ENCODE assay signal across 9 mouse cellular contexts in the genomic region with DNA sequence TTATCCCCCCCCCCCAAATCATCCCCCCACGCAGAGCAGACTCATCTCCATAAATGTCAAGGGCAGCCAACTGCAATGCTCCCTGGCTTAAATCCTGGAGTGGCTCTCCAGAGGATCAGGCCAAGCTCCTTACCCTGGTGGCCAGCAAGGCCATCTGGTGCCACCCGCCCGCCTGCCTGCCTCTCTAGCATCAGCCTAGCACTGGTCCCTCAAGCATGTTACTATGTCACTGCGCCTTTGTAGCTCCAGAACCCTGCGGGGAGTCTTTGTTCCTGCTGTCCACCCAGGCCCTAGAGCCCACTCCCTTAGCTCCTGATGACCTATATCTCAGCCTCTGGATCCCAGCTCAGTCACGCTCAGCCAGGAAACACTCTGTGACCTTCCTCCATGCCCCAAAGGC. TPM values are rescaled to one million over a fixed set of nuclear protein-coding genes. Genes with fewer than 3 reads are reported as not detected.
DNase-seq lines count a peak whose midpoint lies in the region; ATAC-seq and TF ChIP-seq lines count a peak whose summit lies in the region.
"Had no signal": no experiment of that assay in that cellular context is flagged by ENCODE, and none has a peak within 500 bp of the region (broad histone marks: within the 10 kb centered on the region; RNA-seq: fewer than 3 reads in every experiment).

No protein-coding gene starts in this region.

- no peak for ATAC-seq in heart, embryonic 15.5 days (replicated peaks; ENCODE audit: insufficient number of reproducible peaks, insufficient read depth, low FRiP score, low read depth)
- ATAC-seq in midbrain, embryonic 14.5 days (ENCODE audit: low FRiP score, low TSS enrichment), result peak; percentile 50; the same call in 1 of the 2 replicates

- H3K27ac ChIP-seq in heart, embryonic 10.5 days, result peak overlapping the region; percentile 78
- peak overlapping the region; percentile 76 for H3K27ac ChIP-seq in bone marrow, adult 2 months (ENCODE audit: control insufficient read depth, insufficient read depth, low read depth, low read length, poor library complexity)
- H3K27ac ChIP-seq in heart, embryonic 15.5 days, result peak overlapping the region; percentile 97
- H3K27ac ChIP-seq in midbrain, embryonic 14.5 days (replicated peaks; ENCODE audit: low read depth, low read length), result peak overlapping the region; percentile 63

- intact Hi-C loops in heart, postnatal 25 days (cut with DNase I), result no loop called here

- no peaks in the 10 kb centered on the region for H3K9me3 ChIP-seq in heart, embryonic 10.5 days
- no peaks in the 10 kb centered on the region for H3K9me3 ChIP-seq in heart, embryonic 15.5 days (replicated peaks)
- H3K9me3 ChIP-seq in midbrain, embryonic 14.5 days (ENCODE audit: control insufficient read depth, low read length), result no peaks in the 10 kb centered on the region

- WGBS in heart, embryonic 10.5 days, result 71% methylated on average over 6 of the region's 6 CpGs
- 62% methylated on average over 6 of the region's 6 CpGs for WGBS in bone marrow, adult 2 months
- WGBS in heart, embryonic 15.5 days, result 74% methylated on average over 6 of the region's 6 CpGs
- WGBS in midbrain, embryonic 14.5 days, result 36% methylated on average over 6 of the region's 6 CpGs

- DNase-seq in heart, embryonic 10.5 days (ENCODE audit: low spot score), result no peak
- DNase-seq in heart, postnatal 25 days (ENCODE audit: low spot score), result no peak
- peak; percentile 53 for DNase-seq in midbrain, embryonic 14.5 days
- no peak for DNase-seq in embryo, embryonic 10 days (ENCODE audit: low spot score)
- DNase-seq in right cerebral cortex, adult 2 months (ENCODE audit: low spot score in 2 of 2), result no peak
- no peak for DNase-seq in frontal cortex, postnatal 36 days (ENCODE audit: low spot score in 2 of 2)
- DNase-seq: layer of hippocampus, postnatal 36 days had no signal

- H3K9ac ChIP-seq in heart, embryonic 15.5 days, result peak overlapping the region; percentile 6; the same call in 1 of the 2 replicates
- H3K9ac ChIP-seq in midbrain, embryonic 14.5 days (replicated peaks; ENCODE audit: low read length), result no peak overlapping the region; the same call in 1 of the 2 replicates

- peaks cover 97% of the 10 kb centered on the region for H3K4me1 ChIP-seq in heart, embryonic 10.5 days
- H3K4me1 ChIP-seq in bone marrow, adult 2 months (ENCODE audit: control insufficient read depth, insufficient read depth, low read length), result peaks cover 32% of the 10 kb centered on the region
- H3K4me1 ChIP-seq in heart, embryonic 15.5 days (replicated peaks), result peaks cover 89% of the 10 kb centered on the region
- peaks cover 46% of the 10 kb centered on the region for H3K4me1 ChIP-seq in midbrain, embryonic 14.5 days (ENCODE audit: control insufficient read depth, insufficient read depth, low read length)

- TF ChIP-seq POLR2A in bone marrow, adult 2 months (IDR thresholded peaks at IDR 0.05; ENCODE audit: borderline replicate concordance, control insufficient read depth, low read depth, low read length), result no peak

- no peaks in the 10 kb centered on the region for H3K27me3 ChIP-seq in heart, embryonic 10.5 days (ENCODE audit: insufficient read depth, poor library complexity, severe bottlenecking)
- H3K27me3 ChIP-seq in heart, embryonic 15.5 days, result no peaks in the 10 kb centered on the region
- H3K27me3 ChIP-seq in midbrain, embryonic 14.5 days (ENCODE audit: control insufficient read depth, insufficient read depth, low read length), result no peaks in the 10 kb centered on the region

- no peak overlapping the region for H3K4me3 ChIP-seq in heart, embryonic 10.5 days
- no peak overlapping the region for H3K4me3 ChIP-seq in bone marrow, adult 2 months (replicated peaks; ENCODE audit: control insufficient read depth, low read depth, low read length)
- H3K4me3 ChIP-seq in heart, embryonic 15.5 days, result no peak overlapping the region
- no peak overlapping the region for H3K4me3 ChIP-seq in midbrain, embryonic 14.5 days (replicated peaks; ENCODE audit: low read depth, low read length)

- peaks cover 33% of the 10 kb centered on the region for H3K36me3 ChIP-seq in heart, embryonic 10.5 days
- H3K36me3 ChIP-seq in heart, embryonic 15.5 days, result 0 out of 2 replicates have a peak, but pooled peaks cover 11% of the 10 kb centered on the region
- no peaks in the 10 kb centered on the region for H3K36me3 ChIP-seq in midbrain, embryonic 14.5 days (ENCODE audit: control insufficient read depth, insufficient read depth, low read length)

- no peak overlapping the region for H3K4me2 ChIP-seq in heart, embryonic 15.5 days
- H3K4me2 ChIP-seq in midbrain, embryonic 14.5 days (ENCODE audit: low read length), result no peak overlapping the region

- no peak for TF ChIP-seq CTCF in bone marrow, adult 2 months (IDR thresholded peaks at IDR 0.05; ENCODE audit: control insufficient read depth, insufficient read depth, low read length)

RNA-seq across cellular contexts. Expression of gene Vps37b, which starts 7.4 kb away (rescaled TPM):
- 54.0 and 61.4 TPM in 2 replicates for polyA plus RNA-seq in heart, embryonic 10.5 days (2016; fragmentation: Nextera tagmentation; extraction: Ambion mirVana)
- 10 to 100 TPM; 18.2 to 18.6 TPM for total RNA-seq in heart, postnatal 25 days (2021)
- 11.3 and 26.1 TPM in 2 replicates for polyA plus RNA-seq in bone marrow, adult 2 months (2011; ENCODE audit: insufficient read depth, insufficient read length, low replicate concordance, missing spikeins)
- polyA plus RNA-seq in heart, embryonic 15.5 days (2015; fragmentation: Nextera tagmentation; extraction: Ambion mirVana), result 49.9 and 56.0 TPM in 2 replicates
- polyA plus RNA-seq in midbrain, embryonic 14.5 days (2014; fragmentation: Nextera tagmentation; extraction: Ambion mirVana), result 58.0 and 72.4 TPM in 2 replicates

RNA-seq across cellular contexts. Expression of gene Hip1r, which starts 51.2 kb away (rescaled TPM):
- 6.5 and 8.4 TPM in 2 replicates for polyA plus RNA-seq in heart, embryonic 10.5 days (2016; fragmentation: Nextera tagmentation; extraction: Ambion mirVana)
- total RNA-seq in heart, postnatal 25 days (2021), result 10 to 100 TPM; 13.4 to 19.0 TPM
- polyA plus RNA-seq in bone marrow, adult 2 months (2011; ENCODE audit: insufficient read depth, insufficient read length, low replicate concordance, missing spikeins), result 25.5 and 53.6 TPM in 2 replicates
- polyA plus RNA-seq in heart, embryonic 15.5 days (2015; fragmentation: Nextera tagmentation; extraction: Ambion mirVana), result 6.6 and 9.7 TPM in 2 replicates
- 22.5 and 24.7 TPM in 2 replicates for polyA plus RNA-seq in midbrain, embryonic 14.5 days (2014; fragmentation: Nextera tagmentation; extraction: Ambion mirVana)
